Mouse (Mus musculus) monocyte, adult 5-6 weeks (primary cell): Measurements from ENCODE around the gene Zfp651. TPM values are rescaled to one million over a fixed set of nuclear protein-coding genes. Genes with fewer than 3 reads are reported as not detected.

ENCODE experiments used
- ATAC-seq: fragments of 153-309, 156-312 bp; replicated peaks from 2 replicates; pipeline ENCODE4 v1.8.0; 2017; ENCODE audit warnings: mild to moderate bottlenecking; ENCODE audit not compliant: low TSS enrichment, insufficient number of reproducible peaks, severe bottlenecking, poor library complexity, low FRiP score
- total RNA-seq: library from RNA; stranded (forward); fragments of 200-1000, 200-491, 200-594 nt; gene quantifications from 3 replicates; pipeline ENCODE4 v1.2.3, GENCODE M21; 2017

The Zfp651 gene
- total RNA-seq, 1 experiment from 2014 or later: not detected

DNA sequence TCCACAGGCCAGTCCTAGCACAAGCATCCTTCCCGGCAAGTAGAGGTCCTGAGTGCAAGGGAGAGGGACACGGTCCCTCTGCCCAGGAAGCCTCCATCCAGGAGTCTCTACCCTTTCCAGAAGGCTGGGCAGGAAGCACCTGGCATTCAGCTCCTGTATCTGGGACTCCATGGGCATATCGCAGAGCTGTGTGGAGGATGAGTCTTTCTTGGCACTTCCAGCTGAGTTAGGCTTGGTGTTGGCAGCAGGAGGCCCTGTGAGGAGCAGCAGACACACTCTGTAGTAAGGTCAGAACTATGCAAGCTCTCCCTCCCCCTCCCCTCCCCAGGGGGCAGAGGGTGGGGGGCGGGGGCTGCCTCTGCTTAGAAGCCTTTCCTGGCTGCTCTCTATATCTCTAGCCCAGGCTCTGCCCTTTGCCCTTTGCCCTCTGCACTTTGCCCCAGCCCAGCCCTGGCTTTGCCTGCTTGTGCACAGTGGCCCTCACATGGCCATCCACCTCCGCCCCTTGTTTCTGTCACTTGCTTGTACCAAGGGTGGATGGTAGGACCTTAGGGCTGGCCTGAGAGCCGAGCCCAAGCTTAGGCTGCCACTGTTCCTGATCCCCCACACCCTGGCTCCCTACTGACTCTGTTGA, 39.9 kb downstream of the Zfp651 start:
- no peak for ATAC-seq

DNA sequence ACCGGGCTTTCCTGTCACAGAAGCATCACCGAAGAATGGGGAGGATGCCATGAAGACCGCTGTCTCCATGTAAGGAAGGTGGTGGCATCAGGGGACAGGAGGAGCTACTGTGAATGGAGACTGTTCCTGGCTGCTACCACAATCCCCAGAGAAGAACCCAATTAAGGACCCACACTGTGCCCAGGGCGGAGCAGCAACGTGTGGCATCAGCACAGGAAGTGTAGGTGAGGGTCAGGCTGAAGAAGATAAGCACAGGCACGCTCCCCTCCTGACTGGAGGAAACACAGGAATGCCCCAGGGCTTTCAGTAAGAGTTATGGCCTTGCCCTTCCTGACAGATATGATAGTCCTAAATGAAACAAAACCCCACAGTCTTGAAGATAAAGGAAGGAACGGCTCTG, 43.6 kb downstream of the Zfp651 start:
- no peak for ATAC-seq

DNA sequence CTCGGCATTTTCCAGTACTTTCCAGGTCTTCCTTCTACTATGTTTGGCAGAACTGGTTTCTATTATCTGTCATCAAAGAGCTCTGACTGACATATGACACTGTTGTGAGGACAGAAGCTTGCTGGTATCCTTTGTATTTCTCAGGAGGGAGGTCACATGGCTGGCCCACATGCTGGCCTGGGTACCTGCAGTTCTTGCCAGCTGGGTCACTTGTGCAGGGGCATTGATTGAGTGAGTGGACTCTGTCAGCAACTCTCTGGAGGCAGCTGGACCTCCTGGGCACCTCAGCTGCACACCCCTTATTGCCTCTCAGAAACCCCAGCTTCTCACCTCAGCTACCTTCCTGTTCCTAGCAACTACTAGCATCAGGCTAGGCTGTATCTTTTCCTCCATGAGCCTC, 48.4 kb downstream of the Zfp651 start:
- no peak for ATAC-seq

DNA sequence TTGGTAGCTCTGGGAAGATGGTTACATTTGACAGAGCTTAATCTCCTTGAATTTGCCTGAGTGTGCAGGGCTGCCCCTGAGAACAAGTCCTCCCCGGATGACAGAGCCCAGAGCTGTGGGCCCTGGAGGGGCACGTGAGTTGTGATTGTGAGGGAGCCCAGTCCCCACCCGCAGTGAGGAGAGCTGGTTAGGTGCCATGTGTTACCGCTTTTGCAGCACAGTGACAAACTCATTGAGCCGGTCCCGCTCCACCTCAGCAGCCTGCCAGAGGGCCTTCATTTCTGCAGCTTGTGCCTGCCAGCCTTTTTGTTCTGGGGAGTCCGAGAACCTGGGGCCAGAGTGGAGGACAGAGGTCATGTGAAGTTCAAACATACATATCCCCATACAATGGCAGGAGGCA, 48.8 kb downstream of the Zfp651 start:
- ATAC-seq: no peak

DNA sequence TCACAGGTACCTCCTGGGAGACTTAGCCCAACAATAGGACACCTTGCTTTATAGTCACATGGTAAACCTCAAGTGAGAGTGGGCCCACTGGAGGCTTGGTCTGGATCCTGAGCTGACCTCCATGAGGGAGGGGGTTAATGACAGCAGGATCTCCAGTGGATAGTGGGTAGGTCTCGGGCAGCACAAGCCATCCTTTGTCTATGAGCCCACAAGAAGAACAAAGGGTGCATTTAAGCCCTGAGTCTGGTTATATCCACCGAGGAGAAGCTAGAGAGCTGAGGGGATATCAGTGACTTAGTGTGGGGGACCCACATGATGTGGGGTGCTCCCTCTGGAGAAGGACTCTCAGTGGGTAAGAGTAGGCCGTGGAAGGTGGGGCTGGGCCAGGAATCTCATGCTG, 49.4 kb downstream of the Zfp651 start:
- no peak for ATAC-seq

DNA sequence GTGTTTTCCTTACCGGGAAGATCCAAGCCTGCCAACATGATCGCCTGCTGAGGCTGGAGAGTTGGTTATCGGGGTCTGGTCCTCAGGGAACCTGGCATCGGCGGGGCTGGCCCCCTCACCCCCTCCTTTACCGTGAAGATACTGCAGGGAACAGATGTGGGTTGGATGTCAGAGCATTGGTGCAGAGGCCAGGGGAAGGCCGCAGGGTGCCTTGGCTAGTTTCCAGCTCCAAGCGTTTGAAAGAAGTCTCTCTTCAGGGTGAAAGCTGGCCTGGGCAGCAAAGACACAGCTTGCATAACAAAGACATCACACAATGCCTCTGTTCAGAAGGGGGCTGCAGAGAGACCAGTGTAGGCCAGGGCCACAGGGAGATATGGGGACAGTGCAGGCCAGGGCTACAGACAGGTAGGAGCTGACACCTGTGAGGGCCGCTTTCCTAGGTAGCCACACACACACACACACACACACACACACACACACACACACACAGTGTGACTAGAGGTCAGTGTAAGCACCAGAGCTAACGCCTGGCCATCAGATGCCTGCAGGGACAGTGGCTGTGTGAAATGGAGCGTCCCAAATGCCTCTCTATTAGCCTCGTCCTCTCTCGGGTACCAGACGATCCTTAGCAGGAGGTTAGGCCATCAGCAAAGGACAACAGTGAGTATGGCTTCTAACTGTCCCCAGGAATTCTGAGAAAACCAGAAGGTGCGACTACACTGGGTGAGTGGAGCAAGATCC, 51.1 kb downstream of the Zfp651 start:
- no peak for ATAC-seq

DNA sequence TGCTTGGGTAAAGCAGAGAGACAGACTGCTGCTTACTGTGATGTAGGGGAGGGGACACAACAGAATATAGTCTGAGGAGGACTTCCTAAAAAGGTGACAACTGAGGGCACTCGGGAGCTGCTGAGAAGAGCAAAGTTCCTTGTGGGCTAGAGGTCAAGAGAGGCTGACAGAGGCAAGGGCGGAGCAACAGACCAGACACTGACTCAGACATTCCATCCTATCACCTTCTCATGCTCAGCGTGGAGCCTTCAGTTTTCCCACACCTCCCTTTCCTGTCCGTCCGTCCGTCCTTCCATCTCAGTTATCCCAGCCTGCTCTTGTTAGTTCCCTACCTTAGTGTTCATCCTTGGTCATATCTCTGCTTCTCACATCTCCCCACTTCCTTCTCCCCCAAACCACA, 56.1 kb downstream of the Zfp651 start:
- no peak for ATAC-seq

DNA sequence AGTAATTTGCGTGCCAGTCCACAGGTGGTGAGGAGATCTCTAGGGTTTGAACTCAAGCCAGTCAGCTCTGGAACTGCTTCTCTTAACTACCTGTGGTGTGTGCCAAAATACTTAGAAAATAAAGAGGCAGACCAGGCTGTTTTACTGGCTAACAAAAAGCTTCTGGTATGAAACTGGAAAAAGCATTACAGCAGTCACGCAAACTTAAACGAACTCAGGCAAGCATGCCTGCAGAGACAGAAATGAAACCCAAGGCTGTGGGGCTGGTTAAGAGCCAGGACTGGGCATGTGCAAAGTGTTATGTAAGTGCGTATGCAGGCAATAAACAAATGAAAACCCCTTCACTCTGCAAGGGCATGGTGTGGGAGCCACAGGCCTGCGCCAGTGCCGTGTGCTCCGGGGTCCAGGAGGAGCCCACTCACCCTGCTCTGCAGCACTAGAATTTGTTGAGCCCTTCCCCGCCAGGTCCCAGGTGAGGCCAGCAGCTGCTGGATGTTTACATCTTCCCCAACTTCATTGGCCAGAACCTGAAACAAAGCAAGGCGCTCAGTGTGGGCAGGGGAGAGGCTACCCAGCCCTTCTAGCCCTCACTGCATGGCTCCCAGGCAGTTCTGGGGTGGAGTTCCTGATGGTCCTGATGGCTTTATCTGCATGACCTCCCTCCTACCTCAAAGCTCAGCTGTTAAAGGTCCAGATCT, 60.1 kb downstream of the Zfp651 start:
- no peak; the same call in 1 of the 2 replicates for ATAC-seq

DNA sequence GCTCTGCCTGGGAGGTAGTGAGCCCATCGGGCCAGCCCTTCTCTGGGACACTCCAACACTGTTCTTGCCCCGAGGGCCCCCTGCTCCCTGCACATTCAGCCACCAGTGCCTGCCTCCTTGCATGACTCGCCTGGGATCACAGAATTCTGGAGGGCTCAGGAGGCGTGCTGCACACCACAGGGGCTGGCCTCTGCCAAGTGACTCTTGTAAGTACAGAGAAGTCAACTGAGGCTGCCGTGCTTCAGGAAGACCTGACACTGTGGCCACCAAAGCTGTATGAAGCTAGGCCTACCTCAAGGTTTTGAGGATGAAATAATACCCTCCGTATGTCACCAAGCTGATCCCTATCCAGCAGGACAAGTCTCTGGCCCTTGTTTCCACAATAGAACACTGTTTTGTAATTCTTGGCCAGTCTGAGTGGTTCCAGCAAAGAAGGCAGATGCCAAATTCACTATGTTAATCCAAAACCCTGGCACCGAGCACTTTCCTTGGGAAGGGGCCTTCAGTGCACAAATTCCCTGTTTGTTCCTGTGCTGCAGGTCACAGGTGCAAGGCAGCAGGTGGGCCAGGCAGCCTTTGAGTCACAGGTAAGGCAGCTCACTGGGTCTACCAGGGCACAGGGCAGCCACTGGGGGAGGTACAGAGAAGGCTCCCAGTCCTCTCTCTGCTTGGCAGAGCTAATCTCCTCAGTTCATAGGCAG, 60.8 kb downstream of the Zfp651 start:
- no peak for ATAC-seq

DNA sequence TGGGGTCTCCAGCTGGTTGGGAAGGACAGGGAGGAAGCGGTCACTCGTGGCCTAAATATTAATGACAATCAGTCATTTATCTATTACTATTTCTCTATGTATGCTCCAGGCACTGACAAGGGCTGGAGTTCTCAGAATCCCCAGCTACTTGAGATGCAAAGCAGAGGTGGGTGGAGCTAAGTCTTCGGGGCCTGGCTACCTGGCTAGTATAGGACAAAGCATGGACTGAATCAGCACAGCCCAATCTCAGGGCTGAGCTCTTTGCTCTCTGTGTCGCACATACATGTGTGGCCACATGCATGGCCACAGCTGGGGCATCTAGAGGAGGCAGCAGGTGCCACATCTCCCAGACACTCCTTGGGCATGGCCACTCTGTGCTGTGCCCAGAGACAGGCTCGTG, 61.6 kb downstream of the Zfp651 start:
- no peak for ATAC-seq

Other genes with a start within 250 kb of the Zfp651 start
- not detected in 3 replicates for gene Lyzl4, start 117.2 kb upstream of the Zfp651 start, total RNA-seq
- 0.29 to 0.78 TPM (median 0.32 TPM) in 3 replicates for gene Vipr1, start 116.6 kb upstream of the Zfp651 start, total RNA-seq
- gene Sec22c, start 53.8 kb upstream of the Zfp651 start, total RNA-seq: 1.1 to 4.3 TPM (median 3.0 TPM) in 3 replicates
- gene Ss18l2, start 49.0 kb upstream of the Zfp651 start, total RNA-seq: 14.6 to 46.7 TPM (median 28.7 TPM) in 3 replicates
- gene Nktr, start 40.2 kb upstream of the Zfp651 start, total RNA-seq: 193 to 365 TPM (median 198 TPM) in 3 replicates
- gene Klhl40, start 18.3 kb downstream of the Zfp651 start, total RNA-seq: not detected in 3 replicates
- not detected in 3 replicates for gene Hhatl, start 33.2 kb downstream of the Zfp651 start, total RNA-seq
- 0.53 to 0.58 TPM in 2 of 3 replicates, not detected in the other for gene Ccdc13, start 80.1 kb downstream of the Zfp651 start, total RNA-seq
- gene Higd1a, start 99.0 kb downstream of the Zfp651 start, total RNA-seq: 32.4 to 39.0 TPM (median 35.7 TPM) in 3 replicates
- 0.29 to 4.3 TPM (median 3.2 TPM) in 3 replicates for gene Ackr2, start 139.0 kb downstream of the Zfp651 start, total RNA-seq
- gene Cyp8b1, start 157.0 kb downstream of the Zfp651 start, total RNA-seq: not detected in 3 replicates
- gene Fam198a, start 191.7 kb downstream of the Zfp651 start, total RNA-seq: not detected in 3 replicates
- gene Pomgnt2, start 237.8 kb downstream of the Zfp651 start, total RNA-seq: not detected in 3 replicates